In the genomic region with DNA sequence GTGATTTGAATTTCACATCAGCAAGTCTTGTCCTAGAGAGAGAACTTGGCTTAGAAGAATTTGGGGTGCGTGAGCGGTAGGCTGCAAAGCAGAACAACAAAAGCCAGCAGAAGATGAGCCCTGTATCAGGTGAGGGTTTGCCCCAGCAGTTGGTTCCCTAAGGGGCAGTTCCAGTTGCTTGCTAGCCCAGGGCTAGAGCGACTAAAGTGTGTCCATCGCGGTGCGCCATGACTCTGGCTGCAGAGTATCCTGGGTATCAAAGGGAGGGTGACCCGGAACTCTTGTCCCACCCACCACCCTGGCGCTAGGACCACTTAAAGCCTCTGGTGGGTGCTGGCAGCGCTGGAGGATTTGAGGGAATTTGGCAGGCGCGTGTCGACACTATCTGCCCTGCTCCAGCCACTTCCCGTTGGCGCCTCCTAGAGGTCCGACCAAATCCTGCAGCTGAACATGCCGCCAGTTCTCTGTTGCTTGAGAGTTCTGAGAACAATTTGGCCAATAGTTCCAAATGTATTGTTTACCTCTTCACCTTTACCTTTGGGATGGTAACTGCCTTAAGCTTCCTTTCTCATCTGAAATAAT, we compare ENCODE assay signal across 8 mouse cellular contexts. TPM values are rescaled to one million over a fixed set of nuclear protein-coding genes. Genes with fewer than 3 reads are reported as not detected.
DNase-seq lines count a peak whose midpoint lies in the region; ATAC-seq and TF ChIP-seq lines count a peak whose summit lies in the region.

No protein-coding gene starts in this region.

- H3K4me2 ChIP-seq in forebrain, embryonic 14.5 days (ENCODE audit: low read length): peak overlapping the region; percentile 42
- peak overlapping the region; percentile 60 for H3K4me2 ChIP-seq in liver, embryonic 16.5 days (ENCODE audit: low read depth, low read length)
- H3K4me2 ChIP-seq in neural tube, embryonic 13.5 days: peak overlapping the region; percentile 45

- no peaks in the 10 kb centered on the region for H3K9me3 ChIP-seq in E14TG2a.4 (ENCODE audit: low read length)
- H3K9me3 ChIP-seq in forebrain, embryonic 14.5 days (replicated peaks; ENCODE audit: control insufficient read depth, low read length): no peaks in the 10 kb centered on the region
- no peaks in the 10 kb centered on the region for H3K9me3 ChIP-seq in liver, embryonic 16.5 days (replicated peaks; ENCODE audit: control insufficient read depth, low read length)
- no peaks in the 10 kb centered on the region for H3K9me3 ChIP-seq in neural tube, embryonic 13.5 days

- peak; percentile 94 for TF ChIP-seq CTCF in E14TG2a.4 (conservative IDR thresholded peaks at IDR 0.05; ENCODE audit: low read length)

- H3K4me3 ChIP-seq in E14TG2a.4 (replicated peaks; ENCODE audit: low read length): peak overlapping the region; percentile 75
- no peak overlapping the region for H3K4me3 ChIP-seq in forebrain, embryonic 14.5 days (ENCODE audit: low read depth, low read length)
- peak overlapping the region; percentile 35 for H3K4me3 ChIP-seq in liver, embryonic 16.5 days (ENCODE audit: low read depth, low read length)
- 0 out of 2 replicates have a peak overlapping the region, but pooled peaks have one; percentile 20 for H3K4me3 ChIP-seq in neural tube, embryonic 13.5 days

- H3K9ac ChIP-seq in forebrain, embryonic 14.5 days (ENCODE audit: low read length): no peak overlapping the region
- H3K9ac ChIP-seq in liver, embryonic 16.5 days (ENCODE audit: low read depth, low read length): no peak overlapping the region; the same call in 1 of the 2 replicates
- H3K9ac ChIP-seq in neural tube, embryonic 13.5 days: 0 out of 2 replicates have a peak overlapping the region, but pooled peaks have one; percentile 38

- peaks cover 31% of the 10 kb centered on the region for H3K36me3 ChIP-seq in E14TG2a.4 (ENCODE audit: insufficient read depth, low read length)
- H3K36me3 ChIP-seq in forebrain, embryonic 14.5 days (ENCODE audit: control insufficient read depth, insufficient read depth, low read length): peaks cover 49% of the 10 kb centered on the region
- no peaks in the 10 kb centered on the region for H3K36me3 ChIP-seq in liver, embryonic 16.5 days (ENCODE audit: control insufficient read depth, insufficient read depth)
- H3K36me3 ChIP-seq in neural tube, embryonic 13.5 days: peaks cover 51% of the 10 kb centered on the region

- peaks cover 46% of the 10 kb centered on the region for H3K27me3 ChIP-seq in E14TG2a.4 (ENCODE audit: insufficient read depth, low read length)
- peaks cover 42% of the 10 kb centered on the region for H3K27me3 ChIP-seq in forebrain, embryonic 14.5 days (replicated peaks; ENCODE audit: control insufficient read depth, insufficient read depth, low read length)
- H3K27me3 ChIP-seq in liver, embryonic 16.5 days (ENCODE audit: control insufficient read depth, insufficient read depth, low read depth, low read length): peaks cover 52% of the 10 kb centered on the region
- H3K27me3 ChIP-seq in neural tube, embryonic 13.5 days: peaks cover 40% of the 10 kb centered on the region

- intact Hi-C loops in heart, postnatal 14 days (cut with DNase I): loop anchor here (1.0 kb wide), 1 partner anchor 31 kb away; no protein-coding TSS in a partner anchor

- peak; percentile 67 for ATAC-seq in forebrain, embryonic 14.5 days
- no peak for ATAC-seq in liver, embryonic 16.5 days (ENCODE audit: low read depth)
- peak; percentile 44; the same call in 1 of the 2 replicates for ATAC-seq in neural tube, embryonic 13.5 days (ENCODE audit: low read depth)

- peaks cover 44% of the 10 kb centered on the region for H3K4me1 ChIP-seq in E14TG2a.4 (replicated peaks; ENCODE audit: low read depth, low read length)
- H3K4me1 ChIP-seq in forebrain, embryonic 14.5 days (ENCODE audit: control insufficient read depth, insufficient read depth, low read length): peaks cover 7% of the 10 kb centered on the region; the same call in 1 of the 2 replicates
- H3K4me1 ChIP-seq in liver, embryonic 16.5 days (ENCODE audit: control insufficient read depth, low read depth, low read length): peaks cover 7% of the 10 kb centered on the region
- peaks cover 18% of the 10 kb centered on the region for H3K4me1 ChIP-seq in neural tube, embryonic 13.5 days (replicated peaks)

- WGBS in forebrain, embryonic 14.5 days: 4% methylated on average over 16 of the region's 16 CpGs
- WGBS in liver, embryonic 16.5 days (ENCODE audit: insufficient replicate concordance): 1% methylated on average over 16 of the region's 16 CpGs
- WGBS in neural tube, embryonic 13.5 days: 3% methylated on average over 16 of the region's 16 CpGs

- no peak overlapping the region for H3K27ac ChIP-seq in forebrain, embryonic 14.5 days (ENCODE audit: low read depth, low read length)
- H3K27ac ChIP-seq in liver, embryonic 16.5 days (ENCODE audit: low read length): no peak overlapping the region
- no peak overlapping the region for H3K27ac ChIP-seq in neural tube, embryonic 13.5 days (replicated peaks)

- DNase-seq in cerebellum, adult 11 months: peak; percentile 82
- peak; percentile 85 for DNase-seq in forebrain, embryonic 14.5 days (ENCODE audit: low spot score)
- peak; percentile 88 to 94 for DNase-seq in heart, postnatal 14 days
- peak; percentile 94 to 95 for DNase-seq in kidney, postnatal 4 days
- DNase-seq in testis, postnatal 10 days (ENCODE audit: low spot score): peak; percentile 94

RNA-seq across cellular contexts. Expression of gene Sema6c, which starts 13.8 kb away (rescaled TPM):
- polyA plus RNA-seq in forebrain, embryonic 14.5 days (2014; fragmentation: Nextera tagmentation; extraction: Ambion mirVana): 22.8 and 25.2 TPM in 2 replicates
- total RNA-seq in heart, postnatal 14 days (2021): 10 to 100 TPM in 1 of 2 experiments, 1 to 10 TPM in 1; 5.8 to 11.8 TPM
- 0.19 and 0.20 TPM in 2 replicates for polyA plus RNA-seq in liver, embryonic 16.5 days (2015; fragmentation: Nextera tagmentation; extraction: Ambion mirVana)
- 33.8 and 34.3 TPM in 2 replicates for polyA plus RNA-seq in neural tube, embryonic 13.5 days (2015; fragmentation: Nextera tagmentation; extraction: Ambion mirVana)

RNA-seq across cellular contexts. Expression of gene Tnfaip8l2, which starts 31.9 kb away (rescaled TPM):
- 2.6 and 2.9 TPM in 2 replicates for polyA plus RNA-seq in forebrain, embryonic 14.5 days (2014; fragmentation: Nextera tagmentation; extraction: Ambion mirVana)
- total RNA-seq in heart, postnatal 14 days (2021): 1 to 10 TPM; 3.0 to 3.1 TPM
- polyA plus RNA-seq in liver, embryonic 16.5 days (2015; fragmentation: Nextera tagmentation; extraction: Ambion mirVana): 9.3 and 9.6 TPM in 2 replicates
- polyA plus RNA-seq in neural tube, embryonic 13.5 days (2015; fragmentation: Nextera tagmentation; extraction: Ambion mirVana): 3.0 and 3.3 TPM in 2 replicates

RNA-seq across cellular contexts. Expression of gene Lysmd1, which starts 40.2 kb away (rescaled TPM):
- polyA plus RNA-seq in forebrain, embryonic 14.5 days (2014; fragmentation: Nextera tagmentation; extraction: Ambion mirVana): 31.4 and 31.8 TPM in 2 replicates
- 1 to 10 TPM; 6.4 to 7.4 TPM for total RNA-seq in heart, postnatal 14 days (2021)
- polyA plus RNA-seq in liver, embryonic 16.5 days (2015; fragmentation: Nextera tagmentation; extraction: Ambion mirVana): 7.5 and 7.8 TPM in 2 replicates
- polyA plus RNA-seq in neural tube, embryonic 13.5 days (2015; fragmentation: Nextera tagmentation; extraction: Ambion mirVana): 34.7 and 39.1 TPM in 2 replicates

RNA-seq across cellular contexts. Expression of gene Scnm1, which starts 40.3 kb away (rescaled TPM):
- 99.6 and 107 TPM in 2 replicates for polyA plus RNA-seq in forebrain, embryonic 14.5 days (2014; fragmentation: Nextera tagmentation; extraction: Ambion mirVana)
- 10 to 100 TPM; 29.5 to 33.5 TPM for total RNA-seq in heart, postnatal 14 days (2021)
- 24.7 and 25.5 TPM in 2 replicates for polyA plus RNA-seq in liver, embryonic 16.5 days (2015; fragmentation: Nextera tagmentation; extraction: Ambion mirVana)
- 96.8 and 98.2 TPM in 2 replicates for polyA plus RNA-seq in neural tube, embryonic 13.5 days (2015; fragmentation: Nextera tagmentation; extraction: Ambion mirVana)

RNA-seq across cellular contexts. Expression of gene Gabpb2, which starts 43.6 kb away (rescaled TPM):
- polyA plus RNA-seq in forebrain, embryonic 14.5 days (2014; fragmentation: Nextera tagmentation; extraction: Ambion mirVana): 4.0 and 4.3 TPM in 2 replicates
- 10 to 100 TPM; 14.9 to 15.0 TPM for total RNA-seq in heart, postnatal 14 days (2021)
- polyA plus RNA-seq in liver, embryonic 16.5 days (2015; fragmentation: Nextera tagmentation; extraction: Ambion mirVana): 6.6 and 7.0 TPM in 2 replicates
- 3.3 and 4.1 TPM in 2 replicates for polyA plus RNA-seq in neural tube, embryonic 13.5 days (2015; fragmentation: Nextera tagmentation; extraction: Ambion mirVana)

Comparison
In these comparisons a context has a peak if more than half of its experiments do, and no peak if none do; other contexts are left out.
1. RNA of gene Sema6c, which starts 13.8 kb away (polyA plus RNA-seq): 33.8 to 34.3 TPM in neural tube, embryonic 13.5 days and 22.8 to 25.2 TPM in forebrain, embryonic 14.5 days; 0.19 to 0.20 TPM in liver, embryonic 16.5 days; every median in the first group is over 10 times any median in the second.
2. Peak in every context shown above with its lines, with median percentiles within 50 percentile points of each other: DNase-seq and H3K4me2 ChIP-seq.